Mouse (Mus musculus): Measurements from ENCODE around the gene Gm11564. TPM values are rescaled to one million over a fixed set of nuclear protein-coding genes. Genes with fewer than 3 reads are reported as not detected.
"Not testable (repeated sequence)": the region's sequence is repeated elsewhere in the genome, so short reads cannot be mapped to it uniquely, and the experiment has no call there.

Gm11564 gene
- polyA plus RNA-seq, 1 experiment from 2014 or later = not detected

GRCm38 (mm10) chr11:99784900-99785299, 30.6 kb downstream of the Gm11564 start, which contains the start of gene Krtap4-9:
Gene Krtap4-9 (plus strand): TSS chr11:99785200.
- H3K4me1 ChIP-seq; H3K4me3 ChIP-seq (replicated peaks); ATAC-seq (replicated peaks; ENCODE audit: low FRiP score); H3K9me3 ChIP-seq (replicated peaks); H3K9ac ChIP-seq; H3K27me3 ChIP-seq; H3K36me3 ChIP-seq; H3K4me2 ChIP-seq; H3K27ac ChIP-seq: not testable (repeated sequence)

GRCm38 (mm10) chr11:99780604-99781003, 34.9 kb downstream of the Gm11564 start, which contains the start of gene Krtap4-8:
Gene Krtap4-8 (minus strand): TSS chr11:99780704.
- no peak within 1 kb of the TSS for H3K4me3 ChIP-seq (replicated peaks)
- peaks cover 5% of the 10 kb centered on the region; the same call in 1 of the 2 replicates for H3K4me1 ChIP-seq
- 93% methylated on average over 2 of the region's 2 CpGs for WGBS
- no peaks in the 10 kb centered on the region for H3K9me3 ChIP-seq (replicated peaks)
- H3K9ac ChIP-seq = no peak within 1 kb of the TSS
- no peak within 1 kb of the TSS for H3K27ac ChIP-seq
- H3K4me2 ChIP-seq = no peak within 1 kb of the TSS
- no peak for ATAC-seq (replicated peaks; ENCODE audit: low FRiP score)
- no peaks in the 10 kb centered on the region for H3K27me3 ChIP-seq
- H3K36me3 ChIP-seq = no peaks in the 10 kb centered on the region

- Histone ChIP-seq H3K4me1 (peaks cover 5% of the 10 kb centered on the region; the same call in 1 of the 2 replicates), H3K4me3 (replicated peaks) (no peak overlapping the region), H3K4me2 (no peak overlapping the region), H3K9ac (no peak overlapping the region), H3K9me3 (replicated peaks) (no peaks in the 10 kb centered on the region), H3K27ac (no peak overlapping the region), H3K27me3 (no peaks in the 10 kb centered on the region), H3K36me3 (no peaks in the 10 kb centered on the region)
- WGBS = 65% methylated on average over 7 of the region's 7 CpGs
- ATAC-seq (replicated peaks; ENCODE audit: low FRiP score) = no peak
These were observed 37.1 kb downstream of the Gm11564 start for GRCm38 (mm10) chr11:99778401-99778800.

- not testable (repeated sequence) for H3K27me3 ChIP-seq; H3K4me2 ChIP-seq; H3K4me3 ChIP-seq (replicated peaks); H3K9ac ChIP-seq; H3K36me3 ChIP-seq; H3K4me1 ChIP-seq; H3K27ac ChIP-seq; H3K9me3 ChIP-seq (replicated peaks); ATAC-seq (replicated peaks; ENCODE audit: low FRiP score)
These were observed 42.7 kb downstream of the Gm11564 start, which contains the start of gene Gm11595 for GRCm38 (mm10) chr11:99772813-99773212. Gene Gm11595 (minus strand): TSS chr11:99772913.

GRCm38 (mm10) chr11:99768410-99768809, 47.1 kb downstream of the Gm11564 start:
- H3K27me3 ChIP-seq = no peaks in the 10 kb centered on the region
- no peak overlapping the region for H3K4me2 ChIP-seq
- no peak overlapping the region for H3K9ac ChIP-seq
- no peak overlapping the region for H3K4me3 ChIP-seq (replicated peaks)
- ATAC-seq (replicated peaks; ENCODE audit: low FRiP score) = no peak
- no peaks in the 10 kb centered on the region for H3K36me3 ChIP-seq
- H3K27ac ChIP-seq = no peak overlapping the region
- no peaks in the 10 kb centered on the region for H3K4me1 ChIP-seq
- no peaks in the 10 kb centered on the region for H3K9me3 ChIP-seq (replicated peaks)
- WGBS = 75% methylated on average over 2 of the region's 2 CpGs

Other genes starting within 250 kb of the Gm11564 start
- not detected in 2 replicates for gene Krtap3-1, start 249.0 kb downstream of the Gm11564 start, polyA plus RNA-seq (2015; fragmentation: Nextera tagmentation; extraction: Ambion mirVana)
- not detected in 2 replicates for gene Krtap1-5, start 234.7 kb downstream of the Gm11564 start, polyA plus RNA-seq (2015; fragmentation: Nextera tagmentation; extraction: Ambion mirVana)
- not detected in 2 replicates for gene Krtap1-4, start 232.0 kb downstream of the Gm11564 start, polyA plus RNA-seq (2015; fragmentation: Nextera tagmentation; extraction: Ambion mirVana)
- gene Krtap1-3, start 224.3 kb downstream of the Gm11564 start, polyA plus RNA-seq (2015; fragmentation: Nextera tagmentation; extraction: Ambion mirVana) = not detected in 2 replicates
- gene Krtap9-3, start 217.6 kb downstream of the Gm11564 start, polyA plus RNA-seq (2015; fragmentation: Nextera tagmentation; extraction: Ambion mirVana) = not detected in 2 replicates
- gene Gm11938, start 212.4 kb downstream of the Gm11564 start, polyA plus RNA-seq (2015; fragmentation: Nextera tagmentation; extraction: Ambion mirVana) = not detected in 2 replicates
- gene Gm11937, start 205.5 kb downstream of the Gm11564 start, polyA plus RNA-seq (2015; fragmentation: Nextera tagmentation; extraction: Ambion mirVana) = not detected in 2 replicates
- gene Krtap2-4, start 200.8 kb downstream of the Gm11564 start, polyA plus RNA-seq (2015; fragmentation: Nextera tagmentation; extraction: Ambion mirVana) = not detected in 2 replicates
- not detected in 2 replicates for gene Gm11562, start 195.2 kb downstream of the Gm11564 start, polyA plus RNA-seq (2015; fragmentation: Nextera tagmentation; extraction: Ambion mirVana)
- gene Krtap4-1, start 187.4 kb downstream of the Gm11564 start, polyA plus RNA-seq (2015; fragmentation: Nextera tagmentation; extraction: Ambion mirVana) = not detected in 2 replicates
- gene Krtap4-2, start 180.6 kb downstream of the Gm11564 start, polyA plus RNA-seq (2015; fragmentation: Nextera tagmentation; extraction: Ambion mirVana) = not detected in 2 replicates
- gene Krtap4-7, start 171.6 kb downstream of the Gm11564 start, polyA plus RNA-seq (2015; fragmentation: Nextera tagmentation; extraction: Ambion mirVana) = not detected in 2 replicates
- gene Gm11555, start 165.4 kb downstream of the Gm11564 start, polyA plus RNA-seq (2015; fragmentation: Nextera tagmentation; extraction: Ambion mirVana) = not detected in 2 replicates
- gene Gm11563, start 156.7 kb downstream of the Gm11564 start, polyA plus RNA-seq (2015; fragmentation: Nextera tagmentation; extraction: Ambion mirVana) = not detected in 2 replicates
- not detected in 2 replicates for gene Krtap4-6, start 149.7 kb downstream of the Gm11564 start, polyA plus RNA-seq (2015; fragmentation: Nextera tagmentation; extraction: Ambion mirVana)
- not detected in 2 replicates for gene Gm14190, start 124.9 kb downstream of the Gm11564 start, polyA plus RNA-seq (2015; fragmentation: Nextera tagmentation; extraction: Ambion mirVana)
- gene Gm14180, start 81.4 kb downstream of the Gm11564 start, polyA plus RNA-seq (2015; fragmentation: Nextera tagmentation; extraction: Ambion mirVana) = not detected in 2 replicates
- gene Gm11595, start 42.8 kb downstream of the Gm11564 start, polyA plus RNA-seq (2015; fragmentation: Nextera tagmentation; extraction: Ambion mirVana) = not detected in 2 replicates
- not detected in 2 replicates for gene Krtap4-8, start 35.0 kb downstream of the Gm11564 start, polyA plus RNA-seq (2015; fragmentation: Nextera tagmentation; extraction: Ambion mirVana)
- not detected in 2 replicates for gene Krtap4-9, start 30.5 kb downstream of the Gm11564 start, polyA plus RNA-seq (2015; fragmentation: Nextera tagmentation; extraction: Ambion mirVana)
- not detected in 2 replicates for gene Gm11596, start 22.2 kb downstream of the Gm11564 start, polyA plus RNA-seq (2015; fragmentation: Nextera tagmentation; extraction: Ambion mirVana)
- gene Gm11569, start 16.7 kb downstream of the Gm11564 start, polyA plus RNA-seq (2015; fragmentation: Nextera tagmentation; extraction: Ambion mirVana) = not detected in 2 replicates
- not detected in 2 replicates for gene Gm11554, start 11.2 kb downstream of the Gm11564 start, polyA plus RNA-seq (2015; fragmentation: Nextera tagmentation; extraction: Ambion mirVana)
- not detected in 2 replicates for gene Krtap4-13, start 5.8 kb downstream of the Gm11564 start, polyA plus RNA-seq (2015; fragmentation: Nextera tagmentation; extraction: Ambion mirVana)
- not detected in 2 replicates for gene 2300003K06Rik, start 22.4 kb upstream of the Gm11564 start, polyA plus RNA-seq (2015; fragmentation: Nextera tagmentation; extraction: Ambion mirVana)
- not detected in 2 replicates for gene Krtap4-16, start 35.9 kb upstream of the Gm11564 start, polyA plus RNA-seq (2015; fragmentation: Nextera tagmentation; extraction: Ambion mirVana)
- gene Gm11568, start 42.3 kb upstream of the Gm11564 start, polyA plus RNA-seq (2015; fragmentation: Nextera tagmentation; extraction: Ambion mirVana) = not detected in 2 replicates
- gene Gm11559, start 48.8 kb upstream of the Gm11564 start, polyA plus RNA-seq (2015; fragmentation: Nextera tagmentation; extraction: Ambion mirVana) = not detected in 2 replicates
- gene Krtap9-1, start 57.7 kb upstream of the Gm11564 start, polyA plus RNA-seq (2015; fragmentation: Nextera tagmentation; extraction: Ambion mirVana) = not detected in 2 replicates
- gene Gm11567, start 63.5 kb upstream of the Gm11564 start, polyA plus RNA-seq (2015; fragmentation: Nextera tagmentation; extraction: Ambion mirVana) = not detected in 2 replicates
- not detected in 2 replicates for gene Krtap31-1, start 92.3 kb upstream of the Gm11564 start, polyA plus RNA-seq (2015; fragmentation: Nextera tagmentation; extraction: Ambion mirVana)
- gene Gm11565, start 99.1 kb upstream of the Gm11564 start, polyA plus RNA-seq (2015; fragmentation: Nextera tagmentation; extraction: Ambion mirVana) = not detected in 2 replicates
- gene Krtap31-2, start 120.6 kb upstream of the Gm11564 start, polyA plus RNA-seq (2015; fragmentation: Nextera tagmentation; extraction: Ambion mirVana) = not detected in 2 replicates
- not detected in 2 replicates for gene Krtap9-5, start 132.8 kb upstream of the Gm11564 start, polyA plus RNA-seq (2015; fragmentation: Nextera tagmentation; extraction: Ambion mirVana)
- gene Krtap29-1, start 163.4 kb upstream of the Gm11564 start, polyA plus RNA-seq (2015; fragmentation: Nextera tagmentation; extraction: Ambion mirVana) = not detected in 2 replicates
- gene Krtap16-1, start 170.9 kb upstream of the Gm11564 start, polyA plus RNA-seq (2015; fragmentation: Nextera tagmentation; extraction: Ambion mirVana) = not detected in 2 replicates
- gene Krtap17-1, start 178.3 kb upstream of the Gm11564 start, polyA plus RNA-seq (2015; fragmentation: Nextera tagmentation; extraction: Ambion mirVana) = not detected in 2 replicates
- not detected in 2 replicates for gene Krt33a, start 200.5 kb upstream of the Gm11564 start, polyA plus RNA-seq (2015; fragmentation: Nextera tagmentation; extraction: Ambion mirVana)
- not detected in 2 replicates for gene Krt33b, start 214.2 kb upstream of the Gm11564 start, polyA plus RNA-seq (2015; fragmentation: Nextera tagmentation; extraction: Ambion mirVana)
- gene Krt34, start 225.9 kb upstream of the Gm11564 start, polyA plus RNA-seq (2015; fragmentation: Nextera tagmentation; extraction: Ambion mirVana) = not detected in 2 replicates
- not detected in 2 replicates for gene Krt31, start 234.9 kb upstream of the Gm11564 start, polyA plus RNA-seq (2015; fragmentation: Nextera tagmentation; extraction: Ambion mirVana)

Data from kidney, embryonic 15.5 days (tissue).